Mouse (Mus musculus): ENCODE measurements around the gene Ptp4a2. TPM values are rescaled to one million over a fixed set of nuclear protein-coding genes. Genes with fewer than 3 reads are reported as not detected.
A peak's percentile ranks its signal among the peaks of the same experiment; 100 is the strongest.

The Ptp4a2 gene
- polyA plus RNA-seq, 1 experiment = 59.5 TPM

- TF ChIP-seq POLR2A (IDR thresholded peaks at IDR 0.05; ENCODE audit: control insufficient read depth, extremely low read depth, insufficient read depth, low read length, poor library complexity) (no peak), CTCF (IDR thresholded peaks at IDR 0.05; ENCODE audit: borderline replicate concordance, control insufficient read depth, extremely low read depth, insufficient read depth, low read length, poor library complexity) (no peak)
- H3K27me3 ChIP-seq (ENCODE audit: control insufficient read depth, insufficient read depth, low read length) = no peaks in the 10 kb centered on the region
- peak overlapping the region; percentile 92 for H3K27ac ChIP-seq (ENCODE audit: control insufficient read depth, insufficient read depth, low read length)
- DNase-seq = no peak
- no peak overlapping the region for H3K4me3 ChIP-seq (ENCODE audit: control insufficient read depth, insufficient read depth, low read length)
- 60% methylated on average over 11 of the region's 11 CpGs for WGBS
- peaks cover 18% of the 10 kb centered on the region for H3K4me1 ChIP-seq (replicated peaks; ENCODE audit: control insufficient read depth, insufficient read depth, low read length)
- H3K36me3 ChIP-seq (ENCODE audit: control insufficient read depth, insufficient read depth, low read length) = no peaks in the 10 kb centered on the region
Measured at GRCm38 (mm10) chr4:129877967-129878655, 67.1 kb downstream of the Ptp4a2 start.

- TF ChIP-seq POLR2A (IDR thresholded peaks at IDR 0.05; ENCODE audit: control insufficient read depth, extremely low read depth, insufficient read depth, low read length, poor library complexity) (no peak), CTCF (IDR thresholded peaks at IDR 0.05; ENCODE audit: borderline replicate concordance, control insufficient read depth, extremely low read depth, insufficient read depth, low read length, poor library complexity) (no peak)
- no peak for DNase-seq
- Histone ChIP-seq H3K4me1 (replicated peaks; ENCODE audit: control insufficient read depth, insufficient read depth, low read length) (peaks cover 23% of the 10 kb centered on the region), H3K36me3 (ENCODE audit: control insufficient read depth, insufficient read depth, low read length) (no peaks in the 10 kb centered on the region), H3K27me3 (ENCODE audit: control insufficient read depth, insufficient read depth, low read length) (no peaks in the 10 kb centered on the region), H3K4me3 (ENCODE audit: control insufficient read depth, insufficient read depth, low read length) (no peak overlapping the region), H3K27ac (ENCODE audit: control insufficient read depth, insufficient read depth, low read length) (no peak overlapping the region)
- 91% methylated on average over 8 of the region's 8 CpGs for WGBS
Measured at GRCm38 (mm10) chr4:129878656-129879145, 67.7 kb downstream of the Ptp4a2 start.

GRCm38 (mm10) chr4:129879206-129879780 lies 68.3 kb downstream of the Ptp4a2 start:
- 90% methylated on average over 4 of the region's 4 CpGs for WGBS
- Histone ChIP-seq H3K4me1 (replicated peaks; ENCODE audit: control insufficient read depth, insufficient read depth, low read length) (peaks cover 29% of the 10 kb centered on the region), H3K27ac (ENCODE audit: control insufficient read depth, insufficient read depth, low read length) (no peak overlapping the region), H3K36me3 (ENCODE audit: control insufficient read depth, insufficient read depth, low read length) (no peaks in the 10 kb centered on the region), H3K4me3 (ENCODE audit: control insufficient read depth, insufficient read depth, low read length) (no peak overlapping the region), H3K27me3 (ENCODE audit: control insufficient read depth, insufficient read depth, low read length) (no peaks in the 10 kb centered on the region)
- TF ChIP-seq POLR2A (IDR thresholded peaks at IDR 0.05; ENCODE audit: control insufficient read depth, extremely low read depth, insufficient read depth, low read length, poor library complexity) (no peak), CTCF (IDR thresholded peaks at IDR 0.05; ENCODE audit: borderline replicate concordance, control insufficient read depth, extremely low read depth, insufficient read depth, low read length, poor library complexity) (no peak)
- no peak for DNase-seq

GRCm38 (mm10) chr4:129880615-129881014 lies 69.6 kb downstream of the Ptp4a2 start:
- no peak overlapping the region for H3K4me3 ChIP-seq (ENCODE audit: control insufficient read depth, insufficient read depth, low read length)
- TF ChIP-seq POLR2A (IDR thresholded peaks at IDR 0.05; ENCODE audit: control insufficient read depth, extremely low read depth, insufficient read depth, low read length, poor library complexity) = no peak
- TF ChIP-seq CTCF (IDR thresholded peaks at IDR 0.05; ENCODE audit: borderline replicate concordance, control insufficient read depth, extremely low read depth, insufficient read depth, low read length, poor library complexity) = no peak
- H3K4me1 ChIP-seq (replicated peaks; ENCODE audit: control insufficient read depth, insufficient read depth, low read length) = peaks cover 29% of the 10 kb centered on the region
- no peak for DNase-seq
- no peaks in the 10 kb centered on the region for H3K36me3 ChIP-seq (ENCODE audit: control insufficient read depth, insufficient read depth, low read length)
- 91% methylated on average over 7 of the region's 7 CpGs for WGBS
- no peaks in the 10 kb centered on the region for H3K27me3 ChIP-seq (ENCODE audit: control insufficient read depth, insufficient read depth, low read length)
- no peak overlapping the region for H3K27ac ChIP-seq (ENCODE audit: control insufficient read depth, insufficient read depth, low read length)

- Histone ChIP-seq H3K4me3 (ENCODE audit: control insufficient read depth, insufficient read depth, low read length) (no peak overlapping the region), H3K4me1 (replicated peaks; ENCODE audit: control insufficient read depth, insufficient read depth, low read length) (peaks cover 29% of the 10 kb centered on the region), H3K36me3 (ENCODE audit: control insufficient read depth, insufficient read depth, low read length) (no peaks in the 10 kb centered on the region), H3K27me3 (ENCODE audit: control insufficient read depth, insufficient read depth, low read length) (no peaks in the 10 kb centered on the region), H3K27ac (ENCODE audit: control insufficient read depth, insufficient read depth, low read length) (peak overlapping the region; percentile 58; the same call in 1 of the 2 replicates)
- TF ChIP-seq CTCF (IDR thresholded peaks at IDR 0.05; ENCODE audit: borderline replicate concordance, control insufficient read depth, extremely low read depth, insufficient read depth, low read length, poor library complexity) (no peak), POLR2A (IDR thresholded peaks at IDR 0.05; ENCODE audit: control insufficient read depth, extremely low read depth, insufficient read depth, low read length, poor library complexity) (no peak)
- WGBS = 62% methylated on average over 3 of the region's 3 CpGs
- no peak for DNase-seq
Measured at GRCm38 (mm10) chr4:129881661-129882060, 70.6 kb downstream of the Ptp4a2 start.

GRCm38 (mm10) chr4:129882555-129883293 lies 71.7 kb downstream of the Ptp4a2 start:
- H3K27ac ChIP-seq (ENCODE audit: control insufficient read depth, insufficient read depth, low read length) = peak overlapping the region; percentile 89
- peak overlapping the region; percentile 28 for H3K4me3 ChIP-seq (ENCODE audit: control insufficient read depth, insufficient read depth, low read length)
- DNase-seq = peak; percentile 74
- WGBS = under 1% methylated on average over 11 of the region's 11 CpGs
- H3K27me3 ChIP-seq (ENCODE audit: control insufficient read depth, insufficient read depth, low read length) = no peaks in the 10 kb centered on the region
- peaks cover 22% of the 10 kb centered on the region for H3K4me1 ChIP-seq (replicated peaks; ENCODE audit: control insufficient read depth, insufficient read depth, low read length)
- no peaks in the 10 kb centered on the region for H3K36me3 ChIP-seq (ENCODE audit: control insufficient read depth, insufficient read depth, low read length)
- no peak for TF ChIP-seq CTCF (IDR thresholded peaks at IDR 0.05; ENCODE audit: borderline replicate concordance, control insufficient read depth, extremely low read depth, insufficient read depth, low read length, poor library complexity)
- no peak for TF ChIP-seq POLR2A (IDR thresholded peaks at IDR 0.05; ENCODE audit: control insufficient read depth, extremely low read depth, insufficient read depth, low read length, poor library complexity)

Data from thymus, adult 2 months (tissue).